Mouse (Mus musculus) telencephalon, adult 2 months (tissue): ENCODE results near the gene 2310033P09Rik.
"Not testable (repeated sequence)": the region's sequence is repeated elsewhere in the genome, so short reads cannot be mapped to it uniquely, and the experiment has no call there.

Experiments
- DNase-seq: peaks from one replicate; pipeline ENCODE4 v3.0.0-alpha.2; 2011; ENCODE audit warnings: low read depth, low spot score

The 2310033P09Rik gene

GRCm38 (mm10) chr11:59196230-59196629 lies 11.9 kb upstream of the 2310033P09Rik start:
- no peak for DNase-seq

- no peak for DNase-seq
Observed at GRCm38 (mm10) chr11:59201216-59202002, 6.7 kb upstream of the 2310033P09Rik start.

GRCm38 (mm10) chr11:59202081-59202995 lies 5.8 kb upstream of the 2310033P09Rik start, which contains the start of gene Mrpl55:
Gene Mrpl55, plus strand, starts transcription at chr11:59202486.
- DNase-seq: peak; percentile 91

- DNase-seq: no peak
Observed at GRCm38 (mm10) chr11:59209003-59209441, 901 bp downstream of the 2310033P09Rik start.

- no peak for DNase-seq
Observed at GRCm38 (mm10) chr11:59209580-59209979, 1.5 kb downstream of the 2310033P09Rik start.

GRCm38 (mm10) chr11:59210020-59210419 lies 1.9 kb downstream of the 2310033P09Rik start:
- DNase-seq: no peak

- DNase-seq: not testable (repeated sequence)
Observed at GRCm38 (mm10) chr11:59211561-59211960, 3.4 kb downstream of the 2310033P09Rik start.

GRCm38 (mm10) chr11:59212320-59212719 lies 4.2 kb downstream of the 2310033P09Rik start:
- not testable (repeated sequence) for DNase-seq

- no peak for DNase-seq
Observed at GRCm38 (mm10) chr11:59212892-59213494, 4.9 kb downstream of the 2310033P09Rik start.

GRCm38 (mm10) chr11:59216955-59217354 lies 8.8 kb downstream of the 2310033P09Rik start:
- peak; percentile 79 for DNase-seq

- no peak for DNase-seq
Observed at GRCm38 (mm10) chr11:59218389-59218998, 10.4 kb downstream of the 2310033P09Rik start.

GRCm38 (mm10) chr11:59219064-59219463 lies 10.9 kb downstream of the 2310033P09Rik start:
- DNase-seq: no peak

- no peak for DNase-seq
Observed at GRCm38 (mm10) chr11:59221604-59222003, 13.5 kb downstream of the 2310033P09Rik start.

GRCm38 (mm10) chr11:59222306-59222705 lies 14.2 kb downstream of the 2310033P09Rik start:
- DNase-seq: no peak

GRCm38 (mm10) chr11:59224025-59224424 lies 15.9 kb downstream of the 2310033P09Rik start:
- no peak for DNase-seq

- DNase-seq: no peak
Observed at GRCm38 (mm10) chr11:59224470-59224869, 16.3 kb downstream of the 2310033P09Rik start.

- DNase-seq: no peak
Observed at GRCm38 (mm10) chr11:59225167-59225566, 17.0 kb downstream of the 2310033P09Rik start.

- DNase-seq: no peak
Observed at GRCm38 (mm10) chr11:59226251-59226650, 18.1 kb downstream of the 2310033P09Rik start.

- DNase-seq: no peak
Observed at GRCm38 (mm10) chr11:59226787-59227603, 18.9 kb downstream of the 2310033P09Rik start.

- DNase-seq: no peak
Observed at GRCm38 (mm10) chr11:59227604-59228121, 19.5 kb downstream of the 2310033P09Rik start.
